Mouse (Mus musculus): ENCODE measurements around the gene Zfp658. TPM values are rescaled to one million over a fixed set of nuclear protein-coding genes. Genes with fewer than 3 reads are reported as not detected.

Gene Zfp658
- 6.6 and 7.5 TPM in 2 replicates for polyA plus RNA-seq (2012; ENCODE audit: insufficient read depth, insufficient read length, missing spikeins)

- H3K4me1 ChIP-seq (ENCODE audit: control insufficient read depth, insufficient read depth, low read length), result peaks cover 20% of the 10 kb centered on the region
- H3K27ac ChIP-seq (ENCODE audit: insufficient read depth, low read depth, low read length), result peak within 1 kb of the TSS; percentile 91
- no peak for TF ChIP-seq POLR2A (IDR thresholded peaks at IDR 0.05; ENCODE audit: borderline replicate concordance, low read depth, low read length)
- no peak for TF ChIP-seq CTCF (IDR thresholded peaks at IDR 0.05; ENCODE audit: low read depth, low read length)
- peak within 1 kb of the TSS; percentile 78 for H3K4me3 ChIP-seq (ENCODE audit: insufficient read depth, low read length)
These were observed at the start of gene Zfp658 for GRCm38 (mm10) chr7:43562006-43562633. Gene Zfp658, plus strand, starts transcription at chr7:43562256.

- Histone ChIP-seq H3K27ac (ENCODE audit: insufficient read depth, low read depth, low read length) (no peak overlapping the region), H3K4me3 (ENCODE audit: insufficient read depth, low read length) (no peak overlapping the region), H3K4me1 (ENCODE audit: control insufficient read depth, insufficient read depth, low read length) (peaks cover 12% of the 10 kb centered on the region)
- TF ChIP-seq POLR2A (IDR thresholded peaks at IDR 0.05; ENCODE audit: borderline replicate concordance, low read depth, low read length) (no peak), CTCF (IDR thresholded peaks at IDR 0.05; ENCODE audit: low read depth, low read length) (no peak)
These were observed 49.5 kb upstream of the Zfp658 start for GRCm38 (mm10) chr7:43512519-43512918.

- H3K4me3 ChIP-seq (ENCODE audit: insufficient read depth, low read length), result no peak overlapping the region
- H3K4me1 ChIP-seq (ENCODE audit: control insufficient read depth, insufficient read depth, low read length), result peaks cover 12% of the 10 kb centered on the region
- H3K27ac ChIP-seq (ENCODE audit: insufficient read depth, low read depth, low read length), result no peak overlapping the region
- no peak for TF ChIP-seq POLR2A (IDR thresholded peaks at IDR 0.05; ENCODE audit: borderline replicate concordance, low read depth, low read length)
- TF ChIP-seq CTCF (IDR thresholded peaks at IDR 0.05; ENCODE audit: low read depth, low read length), result no peak
These were observed 47.0 kb upstream of the Zfp658 start for GRCm38 (mm10) chr7:43515076-43515475.

- Histone ChIP-seq H3K4me1 (ENCODE audit: control insufficient read depth, insufficient read depth, low read length) (no peaks in the 10 kb centered on the region), H3K4me3 (ENCODE audit: insufficient read depth, low read length) (no peak overlapping the region), H3K27ac (ENCODE audit: insufficient read depth, low read depth, low read length) (no peak overlapping the region)
- no peak for TF ChIP-seq CTCF (IDR thresholded peaks at IDR 0.05; ENCODE audit: low read depth, low read length)
- no peak for TF ChIP-seq POLR2A (IDR thresholded peaks at IDR 0.05; ENCODE audit: borderline replicate concordance, low read depth, low read length)
These were observed 43.7 kb upstream of the Zfp658 start for GRCm38 (mm10) chr7:43518341-43518740.

- Histone ChIP-seq H3K27ac (ENCODE audit: insufficient read depth, low read depth, low read length) (no peak overlapping the region), H3K4me3 (ENCODE audit: insufficient read depth, low read length) (no peak overlapping the region), H3K4me1 (ENCODE audit: control insufficient read depth, insufficient read depth, low read length) (peaks cover under 1% of the 10 kb centered on the region; the same call in 1 of the 2 replicates)
- TF ChIP-seq POLR2A (IDR thresholded peaks at IDR 0.05; ENCODE audit: borderline replicate concordance, low read depth, low read length) (no peak), CTCF (IDR thresholded peaks at IDR 0.05; ENCODE audit: low read depth, low read length) (no peak)
These were observed 39.3 kb upstream of the Zfp658 start for GRCm38 (mm10) chr7:43522776-43523175.

- Histone ChIP-seq H3K4me3 (ENCODE audit: insufficient read depth, low read length) (no peak overlapping the region), H3K4me1 (ENCODE audit: control insufficient read depth, insufficient read depth, low read length) (peaks cover 23% of the 10 kb centered on the region), H3K27ac (ENCODE audit: insufficient read depth, low read depth, low read length) (no peak overlapping the region)
- TF ChIP-seq POLR2A (IDR thresholded peaks at IDR 0.05; ENCODE audit: borderline replicate concordance, low read depth, low read length), result no peak
- 0 out of 2 replicates have a peak, but pooled peaks have one; percentile 30 for TF ChIP-seq CTCF (IDR thresholded peaks at IDR 0.05; ENCODE audit: low read depth, low read length)
These were observed 36.7 kb upstream of the Zfp658 start for GRCm38 (mm10) chr7:43525313-43525712.

GRCm38 (mm10) chr7:43530216-43530785, 31.8 kb upstream of the Zfp658 start:
- Histone ChIP-seq H3K4me3 (ENCODE audit: insufficient read depth, low read length) (peak overlapping the region; percentile 45), H3K27ac (ENCODE audit: insufficient read depth, low read depth, low read length) (peak overlapping the region; percentile 77)
- TF ChIP-seq CTCF (IDR thresholded peaks at IDR 0.05; ENCODE audit: low read depth, low read length), result no peak
- no peak for TF ChIP-seq POLR2A (IDR thresholded peaks at IDR 0.05; ENCODE audit: borderline replicate concordance, low read depth, low read length)

GRCm38 (mm10) chr7:43532936-43533505, 29.0 kb upstream of the Zfp658 start:
- Histone ChIP-seq H3K4me3 (ENCODE audit: insufficient read depth, low read length) (peak overlapping the region; percentile 88), H3K27ac (ENCODE audit: insufficient read depth, low read depth, low read length) (peak overlapping the region; percentile 87), H3K4me1 (ENCODE audit: control insufficient read depth, insufficient read depth, low read length) (peaks cover 34% of the 10 kb centered on the region)
- TF ChIP-seq CTCF (IDR thresholded peaks at IDR 0.05; ENCODE audit: low read depth, low read length) (no peak), POLR2A (IDR thresholded peaks at IDR 0.05; ENCODE audit: borderline replicate concordance, low read depth, low read length) (no peak)

More at GRCm38 (mm10) chr7:43530216-43530785, 31.8 kb upstream of the Zfp658 start:
- peaks cover 37% of the 10 kb centered on the region for H3K4me1 ChIP-seq (ENCODE audit: control insufficient read depth, insufficient read depth, low read length)

- Histone ChIP-seq H3K27ac (ENCODE audit: insufficient read depth, low read depth, low read length) (no peak overlapping the region), H3K4me3 (ENCODE audit: insufficient read depth, low read length) (no peak overlapping the region), H3K4me1 (ENCODE audit: control insufficient read depth, insufficient read depth, low read length) (peaks cover 50% of the 10 kb centered on the region)
- TF ChIP-seq CTCF (IDR thresholded peaks at IDR 0.05; ENCODE audit: low read depth, low read length) (no peak), POLR2A (IDR thresholded peaks at IDR 0.05; ENCODE audit: borderline replicate concordance, low read depth, low read length) (no peak)
These were observed 23.5 kb upstream of the Zfp658 start for GRCm38 (mm10) chr7:43538524-43538923.
